Mouse (Mus musculus): ENCODE measurements at regions not wholly inside any gene's neighbourhood (a gene's known extent, or its start where the extent isn't known, plus 50 kb on each side); places are given as distances from the start of the nearest gene placed in this dataset.
A peak's percentile ranks its signal among the peaks of the same experiment; 100 is the strongest.

- peak; percentile 80 for DNase-seq (ENCODE audit: low read depth)
These were observed 118.3 kb downstream of the Snx10 start for GRCm38 (mm10) chr6:51641965-51642364.

DNA sequence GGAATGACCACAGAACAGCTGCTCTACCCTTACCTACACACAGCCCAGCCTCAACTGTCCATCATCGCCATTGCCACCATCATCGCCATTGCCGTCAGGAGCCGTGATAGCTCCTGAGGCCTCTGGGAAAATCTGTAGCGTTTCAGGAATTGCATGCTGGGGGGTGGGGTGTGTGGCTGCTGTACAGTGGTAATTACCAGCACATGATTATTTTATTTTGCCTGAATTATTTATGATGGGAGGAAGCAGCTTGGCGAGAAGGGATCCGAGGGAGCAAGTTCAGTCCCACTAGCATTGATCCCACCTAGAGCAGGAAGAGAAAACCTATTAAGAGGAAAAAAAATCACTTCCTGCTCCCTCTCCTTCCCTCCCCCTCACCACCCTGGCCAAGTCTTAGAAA lies 125.1 kb downstream of the Snx10 start:
- no peak for DNase-seq (ENCODE audit: low read depth)

- DNase-seq (ENCODE audit: low read depth), result no peak
These were observed 130.1 kb downstream of the Snx10 start for GRCm38 (mm10) chr6:51653753-51654152.

- peak; percentile 25 for DNase-seq (ENCODE audit: low read depth)
These were observed 131.3 kb downstream of the Snx10 start for GRCm38 (mm10) chr6:51654991-51655390.

- DNase-seq (ENCODE audit: low read depth), result no peak
These were observed 132.4 kb downstream of the Snx10 start for GRCm38 (mm10) chr6:51656078-51656477.

GRCm38 (mm10) chr6:51656883-51657640 lies 133.4 kb downstream of the Snx10 start:
- no peak for DNase-seq (ENCODE audit: low read depth)

DNA sequence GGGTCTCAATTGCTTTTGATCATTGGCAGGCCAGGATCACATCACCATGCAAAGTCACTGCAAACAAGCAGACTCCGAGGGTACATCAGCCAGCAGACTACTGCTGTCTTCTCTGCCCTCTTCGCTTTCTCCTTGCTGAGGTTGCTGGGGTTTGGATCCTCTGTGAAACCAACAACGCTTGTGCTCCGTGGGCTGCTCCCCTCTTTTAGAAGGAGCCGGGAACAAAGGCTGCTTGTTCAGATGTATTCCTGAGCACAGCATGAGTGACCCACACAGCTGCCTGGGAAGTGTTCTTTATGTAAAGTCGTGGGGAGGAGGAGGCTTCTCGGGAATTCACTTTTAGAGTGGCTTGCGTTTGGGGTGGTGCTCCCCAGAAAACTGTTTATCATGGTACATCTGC lies 134.7 kb downstream of the Snx10 start:
- no peak for DNase-seq (ENCODE audit: low read depth)

DNA sequence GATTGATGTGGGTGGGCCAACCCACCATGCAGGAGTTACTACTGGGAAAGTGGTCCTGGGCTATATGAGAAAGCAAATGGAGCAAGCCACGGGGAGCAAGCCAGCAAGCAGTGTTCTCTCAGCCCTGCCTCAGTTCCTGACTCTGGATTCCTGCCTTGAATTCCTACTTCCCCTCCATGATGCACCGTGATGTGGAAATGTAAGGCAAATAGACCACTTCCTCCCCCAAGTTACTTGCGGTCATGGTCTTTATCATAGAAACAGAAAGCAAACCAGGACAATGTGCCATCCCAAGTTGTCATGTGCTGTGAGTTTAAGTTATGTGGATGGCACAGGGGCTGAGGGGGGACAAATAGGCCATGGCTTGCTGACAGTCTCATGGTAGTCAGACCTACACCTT lies 139.5 kb downstream of the Snx10 start:
- DNase-seq (ENCODE audit: low read depth), result no peak

- DNase-seq (ENCODE audit: low read depth), result no peak
These were observed 140.3 kb downstream of the Snx10 start for GRCm38 (mm10) chr6:51664049-51664448.

- DNase-seq (ENCODE audit: low read depth), result peak; percentile 52
These were observed 143.3 kb downstream of the Snx10 start for GRCm38 (mm10) chr6:51667022-51667421.

- no peak for DNase-seq (ENCODE audit: low read depth)
These were observed 151.7 kb downstream of the Snx10 start for GRCm38 (mm10) chr6:51675342-51675945.

GRCm38 (mm10) chr6:51677162-51677996 lies 153.7 kb downstream of the Snx10 start:
- no peak for DNase-seq (ENCODE audit: low read depth)

DNA sequence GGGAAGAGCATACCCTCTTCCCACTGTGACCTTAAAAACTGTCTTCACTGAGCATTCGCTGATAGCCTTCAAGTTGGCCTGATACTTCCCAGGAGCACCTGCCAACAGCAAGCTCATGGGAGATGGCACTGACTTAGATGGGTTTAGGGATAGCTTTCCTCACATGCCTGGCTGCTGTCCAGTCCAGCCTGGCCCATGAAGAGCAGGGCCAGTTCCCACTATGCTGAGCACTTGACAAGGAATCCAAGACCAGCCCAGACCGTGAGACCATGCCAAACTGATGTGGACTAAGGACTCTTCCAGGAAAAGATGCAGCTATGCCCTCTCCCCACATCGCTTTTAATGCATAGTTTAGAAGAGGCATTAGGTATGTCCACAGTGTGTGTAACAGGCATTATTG lies 155.0 kb downstream of the Snx10 start:
- DNase-seq (ENCODE audit: low read depth), result no peak

DNA sequence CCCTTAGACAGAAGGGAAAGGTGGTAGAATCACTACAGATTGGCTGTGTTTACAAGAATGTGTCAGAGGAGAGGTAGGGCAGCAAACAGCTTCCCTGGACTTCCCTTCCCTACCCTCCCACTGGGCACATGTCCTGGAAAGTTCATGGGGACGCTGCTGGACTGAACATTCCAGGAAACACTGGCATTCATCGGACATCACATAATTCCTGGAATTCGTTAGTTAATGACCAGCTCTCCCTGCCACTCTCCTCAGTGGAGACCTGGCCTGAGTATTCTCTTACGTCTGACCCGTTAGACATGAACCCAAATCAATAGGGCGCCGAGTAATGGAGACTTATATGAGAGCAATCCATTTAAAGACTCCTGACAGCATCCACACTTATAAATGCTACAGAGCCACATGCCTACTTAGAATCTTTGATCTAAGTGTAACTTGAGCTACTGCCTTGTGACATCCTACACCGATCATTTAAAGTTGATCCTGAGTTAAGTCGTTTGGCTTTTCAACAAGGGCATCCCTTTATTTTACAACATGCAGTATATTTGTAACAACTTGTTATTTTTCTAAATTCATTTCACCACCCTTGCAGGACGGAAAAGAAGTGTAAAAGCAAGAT lies 156.6 kb downstream of the Snx10 start:
- DNase-seq (ENCODE audit: low read depth), result no peak

DNA sequence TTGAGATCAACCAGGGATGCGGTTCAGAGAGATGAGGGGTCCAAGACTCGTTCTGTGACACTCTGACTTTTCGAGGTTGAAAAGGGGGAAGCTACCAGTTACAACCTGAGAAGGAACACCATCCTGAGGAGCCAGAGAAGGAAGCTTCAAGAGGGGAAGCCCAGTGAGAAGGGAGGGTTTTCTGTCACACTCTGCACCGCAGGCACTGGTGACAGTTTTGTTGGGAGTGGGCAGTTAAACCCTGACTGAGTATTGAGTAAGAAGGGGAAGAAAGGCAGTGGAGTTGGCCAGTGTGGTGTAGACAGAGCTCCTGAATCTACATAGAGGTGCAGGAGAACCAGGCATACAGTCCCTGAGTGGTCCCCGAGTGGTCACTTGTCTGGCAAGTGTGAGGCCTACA lies 159.4 kb downstream of the Snx10 start:
- no peak for DNase-seq (ENCODE audit: low read depth)

- no peak for DNase-seq (ENCODE audit: low read depth)
These were observed 162.1 kb downstream of the Snx10 start for GRCm38 (mm10) chr6:51685651-51686287.

GRCm38 (mm10) chr6:51690795-51691563 lies 167.3 kb downstream of the Snx10 start:
- DNase-seq (ENCODE audit: low read depth), result no peak

GRCm38 (mm10) chr6:51693984-51694383 lies 170.3 kb downstream of the Snx10 start:
- DNase-seq (ENCODE audit: low read depth), result no peak

DNA sequence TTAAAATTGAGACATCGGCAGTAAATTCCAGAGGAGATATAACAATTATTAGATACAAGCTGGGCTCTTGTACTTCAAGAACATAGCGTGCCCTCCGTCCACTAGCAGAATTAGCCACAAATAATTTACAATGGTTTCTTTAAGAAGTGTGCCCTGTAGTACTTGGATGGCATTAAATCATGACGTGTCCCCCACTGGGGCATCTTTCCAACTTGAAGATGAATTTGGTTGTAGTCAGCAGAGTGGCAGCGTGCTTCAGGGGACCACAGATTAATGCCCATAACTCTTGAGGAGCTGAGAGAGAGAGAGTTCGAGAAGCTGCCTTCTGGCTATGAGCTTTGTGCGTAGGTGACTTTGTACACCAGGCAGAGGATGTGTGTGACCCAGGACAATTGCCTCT lies 172.7 kb downstream of the Snx10 start:
- no peak for DNase-seq (ENCODE audit: low read depth)

- DNase-seq (ENCODE audit: low read depth), result no peak
These were observed 174.1 kb downstream of the Snx10 start for GRCm38 (mm10) chr6:51697754-51698153.

DNA sequence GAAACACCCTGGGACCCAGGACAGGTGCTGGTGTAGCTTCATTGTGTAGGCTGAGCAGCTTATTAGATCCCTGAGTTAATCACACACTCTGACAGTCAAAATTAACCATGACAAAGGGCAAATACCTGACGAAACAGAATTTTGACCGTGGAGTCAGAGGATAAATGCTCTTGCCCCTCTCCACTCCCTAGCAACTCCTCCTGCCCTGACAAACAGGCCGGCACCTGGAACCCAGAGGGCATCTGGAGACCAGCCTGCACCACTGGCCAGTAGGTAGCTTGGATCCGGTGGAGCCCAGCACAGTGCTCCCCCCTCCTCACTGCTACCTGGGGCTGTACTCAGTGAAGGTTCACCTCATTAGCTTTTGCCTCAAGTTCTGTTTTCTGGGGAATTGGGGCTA lies 174.5 kb downstream of the Snx10 start:
- no peak for DNase-seq (ENCODE audit: low read depth)

Measured in 416B (cell line).